Mouse (Mus musculus) kidney, adult 2 months (tissue): Measurements from ENCODE around the gene Man2a1. TPM values are rescaled to one million over a fixed set of nuclear protein-coding genes. Genes with fewer than 3 reads are reported as not detected.

Source experiments
- DNase-seq: peaks from one replicate; pipeline ENCODE4 v3.0.0; 2021
- H3K27ac ChIP-seq: fragments of 200-500 bp; 2 replicates; pipeline ENCODE4 v1.5.1; 2012; ENCODE audit warnings: low read depth, low read length, control low read depth, inconsistent platforms; ENCODE audit not compliant: insufficient read depth
- H3K27me3 ChIP-seq: fragments of 200-500 bp; replicated peaks from 2 replicates; pipeline ENCODE4 v1.6.1; 2012; ENCODE audit warnings: mild to moderate bottlenecking, moderate library complexity, low read length, inconsistent platforms; ENCODE audit not compliant: control insufficient read depth, insufficient read depth
- H3K36me3 ChIP-seq: fragments of 200-500 bp; 2 replicates; pipeline ENCODE4 v1.6.1; 2012; ENCODE audit warnings: mild to moderate bottlenecking, moderate library complexity, low read length, inconsistent platforms; ENCODE audit not compliant: control insufficient read depth, insufficient read depth
- H3K4me1 ChIP-seq: fragments of 200-500 bp; 2 replicates; pipeline ENCODE4 v1.6.1; 2011; ENCODE audit warnings: low read length; ENCODE audit not compliant: control insufficient read depth, insufficient read depth
- H3K4me3 ChIP-seq: fragments of 200-500 bp; 2 replicates; pipeline ENCODE4 v1.5.1; 2011; ENCODE audit warnings: mild to moderate bottlenecking, low read depth, low read length, control low read depth; ENCODE audit not compliant: insufficient read depth
- CTCF ChIP-seq: fragments of 200-500 bp; conservative IDR thresholded peaks from 2 replicates; pipeline ENCODE4 v1.5.1; 2011; ENCODE audit warnings: low read depth, mild to moderate bottlenecking, control low read depth, low read length, moderate library complexity, mixed read lengths; ENCODE audit not compliant: insufficient read depth, insufficient read length
- POLR2A ChIP-seq: fragments of 200-500 bp; IDR thresholded peaks from one replicate; pipeline ENCODE4 v1.6.1; 2011; ENCODE audit warnings: low read depth, low read length, control low read depth
- WGBS: fragments of 180-500 bp; shearing (Covaris S2); methylation state at CpG from one replicate; pipeline ENCODE4 v1.1.7; 2018; 5-methylcytosine and 5-hydroxymethylcytosine counted together
- polyA plus RNA-seq: library from polyadenylated mRNA; depleted of rRNA; stranded (reverse); fragments of >200 nt; gene quantifications from 2 replicates; pipeline ENCODE4 v1.2.3, GENCODE M21; 2012; rRNA removed

Gene Man2a1
- polyA plus RNA-seq, result 25.6 and 27.3 TPM in 2 replicates

DNA sequence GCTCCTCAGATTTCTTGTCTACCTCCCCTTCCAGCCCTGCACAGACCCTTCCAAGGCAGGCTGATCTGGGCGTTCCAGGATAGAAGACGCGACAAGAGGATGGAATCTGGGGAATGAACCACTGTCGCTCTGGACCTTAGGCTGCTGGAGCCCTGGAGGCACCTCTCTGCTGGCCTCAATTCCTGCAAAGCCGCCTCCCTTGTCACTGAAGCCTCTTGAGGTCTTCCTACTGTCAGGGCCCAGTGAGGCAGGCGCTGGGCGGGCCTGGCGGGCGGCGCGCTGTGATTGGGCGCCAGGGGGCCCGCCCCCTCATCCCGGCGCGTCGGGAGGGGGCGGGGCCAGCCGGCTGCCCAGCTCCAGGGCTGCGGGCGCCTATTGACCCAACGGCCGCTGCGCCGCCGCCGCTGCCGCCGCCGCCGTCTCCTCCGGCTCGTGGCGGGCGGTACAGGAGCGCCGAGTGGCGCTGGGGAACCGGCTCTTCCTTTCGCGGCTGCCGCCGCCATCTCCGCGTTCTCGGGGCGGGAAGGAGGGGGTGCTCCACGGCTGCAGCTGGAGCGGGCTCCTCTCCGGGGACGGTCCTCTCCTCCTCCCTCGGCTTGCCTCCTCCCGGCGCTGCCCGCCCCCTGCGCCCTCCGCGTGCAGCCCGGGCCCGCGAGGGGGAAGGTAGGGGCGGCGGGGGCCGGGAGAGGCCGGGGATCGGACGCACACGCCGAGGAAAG, at the start of gene Man2a1:
Gene Man2a1 (plus strand): TSS at position 365 of the 719 bp plus-strand sequence.
- 0 out of 2 replicates have a peak, but pooled peaks have one; percentile 8 for TF ChIP-seq CTCF
- TF ChIP-seq POLR2A, result peak; percentile 40
- peak; percentile 95 for DNase-seq
- no peaks in the 10 kb centered on the region for H3K27me3 ChIP-seq
- H3K4me3 ChIP-seq, result peak within 1 kb of the TSS; percentile 68
- WGBS, result 2% methylated on average over 68 of the region's 69 CpGs
- no peaks in the 10 kb centered on the region for H3K36me3 ChIP-seq
- H3K4me1 ChIP-seq, result peaks cover 21% of the 10 kb centered on the region
- peak within 1 kb of the TSS; percentile 86 for H3K27ac ChIP-seq

- Histone ChIP-seq H3K36me3 (no peaks in the 10 kb centered on the region), H3K27ac (no peak overlapping the region), H3K27me3 (no peaks in the 10 kb centered on the region), H3K4me1 (no peaks in the 10 kb centered on the region), H3K4me3 (no peak overlapping the region)
- TF ChIP-seq CTCF, result no peak
- TF ChIP-seq POLR2A, result no peak
- WGBS, result 94% methylated on average over 10 of the region's 10 CpGs
- DNase-seq, result no peak
Measured at GRCm38 (mm10) chr17:64553358-64553757, 47.2 kb upstream of the Man2a1 start.

DNA sequence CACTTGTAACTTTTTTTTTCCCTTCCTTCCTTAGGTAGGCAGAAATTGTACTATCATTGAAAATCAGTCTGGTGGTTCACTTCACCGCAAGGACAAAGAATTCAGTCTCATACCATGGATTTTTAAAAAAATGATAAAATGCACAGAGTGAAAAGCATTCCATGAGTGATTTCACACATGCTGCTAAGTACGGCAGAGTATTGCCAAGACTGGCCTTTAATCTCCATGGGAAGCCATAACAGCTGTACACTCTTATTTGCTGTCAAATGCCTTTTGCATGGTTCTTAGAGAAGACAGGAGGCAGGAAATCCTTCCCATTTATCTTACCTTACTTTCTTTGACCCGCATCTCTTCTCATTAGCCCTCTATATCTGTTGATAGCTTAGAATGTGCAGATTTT, 45.6 kb upstream of the Man2a1 start:
- TF ChIP-seq POLR2A (no peak), CTCF (no peak)
- H3K27ac ChIP-seq, result no peak overlapping the region
- H3K27me3 ChIP-seq, result no peaks in the 10 kb centered on the region
- no peaks in the 10 kb centered on the region for H3K36me3 ChIP-seq
- H3K4me3 ChIP-seq, result no peak overlapping the region
- 78% methylated on average over 3 of the region's 3 CpGs for WGBS
- DNase-seq, result no peak
- H3K4me1 ChIP-seq, result no peaks in the 10 kb centered on the region; the same call in 1 of the 2 replicates

DNA sequence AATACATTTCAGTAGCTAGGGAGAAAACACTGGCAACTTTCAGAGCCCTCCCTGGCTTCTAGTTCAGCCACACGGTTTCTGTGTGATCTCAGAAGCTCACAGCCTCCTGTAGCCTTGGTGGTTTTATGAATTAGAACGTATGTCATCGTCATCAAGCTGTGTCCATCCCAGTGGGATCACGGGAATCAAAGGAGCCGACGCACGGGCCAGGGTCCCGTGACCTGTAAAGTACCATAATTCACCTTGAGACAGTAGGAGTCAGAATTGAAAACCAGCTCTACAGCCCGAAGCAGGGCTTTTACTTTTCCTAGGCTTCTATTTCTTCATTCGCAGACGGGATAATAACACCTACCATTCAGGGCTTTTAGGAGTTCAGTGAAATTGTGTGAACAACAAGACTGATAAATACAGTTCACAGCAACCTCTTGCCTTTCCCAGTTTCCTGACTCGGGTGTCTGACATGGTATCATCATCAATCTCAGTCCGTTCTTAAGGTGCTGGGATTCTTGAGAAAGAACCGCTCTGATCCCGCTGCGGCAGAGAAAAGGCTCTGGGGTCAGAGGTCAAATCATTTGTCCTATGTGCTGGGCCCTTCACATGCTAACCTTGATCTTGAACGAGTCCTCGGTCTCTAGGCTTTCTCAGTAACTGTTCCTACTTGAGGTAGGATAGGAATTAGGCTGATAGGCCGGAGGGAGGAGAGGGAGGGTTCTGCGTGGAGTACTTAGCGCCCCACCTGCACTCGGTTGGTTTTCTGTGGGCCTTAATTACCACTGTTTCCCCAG, 43.7 kb upstream of the Man2a1 start:
- Histone ChIP-seq H3K36me3 (no peaks in the 10 kb centered on the region), H3K4me1 (no peaks in the 10 kb centered on the region; the same call in 1 of the 2 replicates), H3K27me3 (no peaks in the 10 kb centered on the region), H3K4me3 (no peak overlapping the region), H3K27ac (no peak overlapping the region)
- DNase-seq, result no peak
- 83% methylated on average over 22 of the region's 22 CpGs for WGBS
- TF ChIP-seq POLR2A, result no peak
- TF ChIP-seq CTCF, result no peak

GRCm38 (mm10) chr17:64558994-64559540, 41.5 kb upstream of the Man2a1 start:
- Histone ChIP-seq H3K4me1 (no peaks in the 10 kb centered on the region; the same call in 1 of the 2 replicates), H3K4me3 (no peak overlapping the region), H3K27me3 (no peaks in the 10 kb centered on the region), H3K36me3 (no peaks in the 10 kb centered on the region), H3K27ac (no peak overlapping the region)
- TF ChIP-seq CTCF (no peak), POLR2A (no peak)
- 4% methylated on average over 4 of the region's 4 CpGs for WGBS
- DNase-seq, result no peak

- TF ChIP-seq POLR2A, result no peak
- no peak for TF ChIP-seq CTCF
- DNase-seq, result no peak
- WGBS, result 69% methylated on average over 6 of the region's 6 CpGs
Measured at GRCm38 (mm10) chr17:64566435-64566834, 34.1 kb upstream of the Man2a1 start.

DNA sequence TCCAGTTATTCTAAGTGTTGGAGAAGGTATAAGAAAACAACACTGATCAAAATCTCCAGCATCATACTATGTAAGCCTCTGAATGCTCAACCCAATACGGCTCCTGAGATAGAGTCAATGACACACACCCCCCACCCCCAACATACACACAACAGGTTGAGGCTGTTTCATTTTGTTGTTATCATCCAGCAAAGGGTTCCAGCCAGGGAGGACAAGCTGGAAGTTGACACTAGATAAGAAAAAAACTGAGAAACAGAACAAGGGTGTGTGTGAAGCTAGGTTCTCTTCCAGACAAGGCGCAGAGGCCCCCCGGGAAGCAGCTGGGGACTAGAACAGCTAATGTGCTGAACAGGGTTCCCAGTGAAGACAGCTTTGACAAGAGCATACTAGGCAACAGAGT, 33.0 kb upstream of the Man2a1 start:
- DNase-seq, result no peak
- H3K4me3 ChIP-seq, result no peak overlapping the region
- TF ChIP-seq POLR2A, result no peak
- TF ChIP-seq CTCF, result no peak
- WGBS, result 97% methylated on average over 3 of the region's 3 CpGs
- no peaks in the 10 kb centered on the region for H3K4me1 ChIP-seq
- no peaks in the 10 kb centered on the region for H3K36me3 ChIP-seq
- H3K27ac ChIP-seq, result no peak overlapping the region
- no peaks in the 10 kb centered on the region for H3K27me3 ChIP-seq

More at GRCm38 (mm10) chr17:64566435-64566834, 34.1 kb upstream of the Man2a1 start:
- H3K36me3 ChIP-seq, result no peaks in the 10 kb centered on the region
- no peaks in the 10 kb centered on the region for H3K4me1 ChIP-seq
- no peak overlapping the region for H3K4me3 ChIP-seq
- no peak overlapping the region for H3K27ac ChIP-seq
- no peaks in the 10 kb centered on the region for H3K27me3 ChIP-seq
